Mouse (Mus musculus): ENCODE measurements at regions not wholly inside any gene's neighbourhood (a gene's known extent, or its start where the extent isn't known, plus 50 kb on each side); places are given as distances from the start of the nearest gene placed in this dataset.
"Not testable (repeated sequence)": the region's sequence is repeated elsewhere in the genome, so short reads cannot be mapped to it uniquely, and the experiment has no call there.

DNA sequence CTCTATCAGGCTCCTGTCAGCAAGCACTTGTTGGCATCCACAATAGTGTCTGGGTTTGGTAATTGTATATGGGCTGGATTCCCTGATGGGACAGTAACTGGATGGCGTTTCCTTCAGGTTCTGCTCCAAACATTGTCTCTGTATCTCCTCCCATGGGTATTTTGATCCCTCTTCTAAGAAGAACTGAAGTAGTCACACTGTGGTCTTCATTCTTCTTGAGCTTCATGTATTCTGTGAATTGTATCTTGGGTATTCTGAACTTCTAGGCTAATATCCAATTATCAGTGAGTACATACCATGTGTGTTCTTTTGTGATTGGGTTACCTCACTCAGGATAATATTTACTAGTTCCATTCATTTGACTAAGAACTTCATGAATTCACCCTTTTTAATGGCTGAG, 119.2 kb upstream of the Gm21119 start:
- DNase-seq = not testable (repeated sequence)

DNA sequence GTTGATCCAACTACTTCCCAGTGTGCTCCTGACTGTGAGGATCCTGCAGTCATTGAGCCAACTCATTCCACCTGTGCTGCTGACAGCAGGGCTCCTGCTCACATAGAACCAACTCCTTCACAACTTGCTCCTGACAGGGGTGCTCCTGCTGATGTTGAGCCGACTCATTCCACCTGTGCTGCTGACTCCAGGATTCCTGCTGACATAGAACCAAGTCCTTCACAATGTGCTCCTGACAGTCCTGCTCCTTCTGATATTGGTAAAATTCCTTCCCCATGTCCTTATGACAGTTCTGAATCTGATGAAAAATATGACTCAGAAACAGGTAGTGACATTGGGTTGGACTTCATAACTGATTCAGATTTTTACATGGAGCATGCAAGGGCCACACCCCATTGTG, 100.8 kb upstream of the Gm21119 start:
- DNase-seq = peak; percentile 9

DNA sequence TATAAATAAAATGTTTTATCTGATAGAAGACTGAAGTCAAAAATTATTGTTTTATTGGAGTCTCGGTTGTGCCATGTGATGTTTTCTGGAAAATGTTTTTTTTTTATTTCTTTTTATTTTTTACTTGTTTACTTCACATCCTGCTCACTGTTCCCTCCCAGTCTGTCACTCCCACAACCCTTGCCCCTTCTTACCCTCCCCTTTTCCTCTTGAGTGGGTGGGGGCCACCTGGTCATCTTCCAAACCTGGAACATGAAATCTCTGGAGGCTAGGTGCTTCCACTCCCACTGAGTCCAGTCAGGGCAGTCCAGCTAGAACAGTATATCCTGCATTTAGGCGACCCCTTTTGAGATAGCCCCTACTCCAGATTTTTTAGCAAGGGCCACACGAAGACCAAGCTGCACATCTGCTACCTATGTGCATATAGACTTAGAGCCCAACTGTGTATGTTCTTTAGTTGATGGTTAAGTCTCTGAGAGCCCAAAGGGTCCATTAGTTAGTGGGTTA, 98.3 kb upstream of the Gm21119 start:
- not testable (repeated sequence) for DNase-seq

- DNase-seq = not testable (repeated sequence)
Observed at GRCm38 (mm10) chr8:20517551-20517950, 97.2 kb upstream of the Gm21119 start.

GRCm38 (mm10) chr8:20524539-20524938, 90.2 kb upstream of the Gm21119 start:
- not testable (repeated sequence) for DNase-seq

DNA sequence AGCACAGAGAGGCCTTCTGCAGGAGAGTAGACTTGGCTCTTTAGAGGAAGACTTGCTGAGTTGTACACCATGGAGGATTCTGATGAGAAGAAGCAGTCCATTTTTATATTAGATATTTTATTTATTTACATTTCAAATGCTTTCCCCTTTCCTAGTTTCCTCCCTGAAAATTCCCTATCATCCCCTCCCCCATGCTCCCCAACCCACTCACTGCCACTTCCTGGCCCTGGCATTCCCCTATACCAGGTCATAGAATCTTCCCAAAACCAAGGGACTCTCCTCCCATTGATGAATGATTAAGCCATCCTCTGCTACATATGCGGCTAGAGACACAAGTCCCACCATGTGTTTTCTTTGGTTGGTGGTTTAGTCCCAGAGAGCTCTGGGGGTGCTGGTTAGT, 85.7 kb upstream of the Gm21119 start:
- DNase-seq = not testable (repeated sequence)

GRCm38 (mm10) chr8:20539031-20539430, 75.7 kb upstream of the Gm21119 start:
- not testable (repeated sequence) for DNase-seq

DNA sequence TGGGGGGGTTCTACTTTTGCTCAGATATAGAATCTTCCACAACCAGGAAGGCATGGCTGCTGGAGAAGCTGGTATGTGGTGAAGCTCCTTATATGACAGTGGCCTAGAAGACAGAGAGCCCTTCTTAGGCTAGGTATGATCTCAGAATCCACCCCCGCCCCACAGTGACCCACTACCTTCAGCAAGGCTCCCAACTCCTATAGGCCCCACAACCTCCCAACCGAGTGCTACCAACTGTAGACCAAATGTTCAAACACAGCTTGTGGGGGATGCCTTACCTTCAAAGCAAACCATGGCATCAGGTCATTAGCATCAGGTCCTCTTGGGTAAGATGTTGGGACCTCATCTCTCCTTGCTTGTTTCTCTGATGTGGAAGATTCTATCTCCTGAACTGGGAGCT, 70.6 kb upstream of the Gm21119 start:
- DNase-seq = not testable (repeated sequence)

- DNase-seq = not testable (repeated sequence)
Observed at GRCm38 (mm10) chr8:20545347-20545746, 69.4 kb upstream of the Gm21119 start.

- not testable (repeated sequence) for DNase-seq
Observed at GRCm38 (mm10) chr8:20546401-20546800, 68.3 kb upstream of the Gm21119 start.

- peak; percentile 97 for DNase-seq
Observed at GRCm38 (mm10) chr8:20550054-20550778, 64.5 kb upstream of the Gm21119 start.

DNA sequence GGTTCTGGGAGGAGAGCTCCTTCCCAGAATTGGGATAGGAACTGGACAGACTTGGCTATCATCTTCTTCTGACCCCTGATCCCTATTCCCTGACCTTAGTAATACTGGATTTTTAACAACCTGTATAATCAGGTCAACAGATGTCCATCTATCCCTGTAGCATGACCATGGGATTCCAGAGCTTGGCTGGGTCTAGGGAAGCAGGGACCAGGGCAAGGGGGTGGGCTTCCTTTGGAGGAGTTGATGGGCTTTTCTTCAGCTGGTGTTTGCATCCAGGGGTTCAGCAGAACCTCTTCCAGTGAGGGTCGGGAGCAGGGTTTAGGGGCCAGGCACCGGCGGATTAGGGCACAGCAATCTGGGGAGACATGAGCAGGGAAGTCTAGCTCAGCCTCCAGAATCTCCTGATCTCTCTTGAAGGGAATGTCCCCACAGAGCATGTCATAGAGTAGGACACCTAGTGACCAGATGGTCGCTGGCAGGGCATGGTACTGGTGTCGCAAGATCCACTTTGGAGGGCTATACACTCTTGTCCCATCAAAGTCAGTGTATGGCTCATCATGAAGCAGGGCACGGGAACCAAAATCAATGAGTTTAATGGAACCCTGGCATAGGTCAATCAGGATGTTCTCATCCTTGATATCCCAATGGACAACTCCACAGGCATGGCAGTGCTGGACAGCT, 58.1 kb upstream of the Gm21119 start:
- not testable (repeated sequence) for DNase-seq

GRCm38 (mm10) chr8:20557184-20557583, 57.5 kb upstream of the Gm21119 start:
- DNase-seq = not testable (repeated sequence)

DNA sequence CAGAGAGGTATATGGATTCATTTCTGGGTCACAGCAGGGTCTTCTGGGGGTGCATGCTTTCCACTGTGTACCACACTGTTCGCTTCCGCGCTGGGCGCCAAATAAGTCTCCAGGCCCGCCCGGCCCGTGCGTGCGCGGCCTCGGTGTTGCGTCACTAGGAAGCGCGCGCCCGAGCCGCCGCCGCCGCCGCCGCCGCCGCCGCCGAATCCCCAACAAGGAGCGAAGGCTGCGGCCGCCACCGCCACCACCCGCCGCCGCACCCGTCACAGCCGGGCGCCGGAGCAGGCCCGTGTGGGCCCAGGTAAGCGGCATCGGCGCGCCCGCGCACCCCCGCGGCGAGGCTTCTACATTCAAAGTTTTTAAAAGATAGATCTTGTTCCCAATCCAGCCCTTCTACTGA, 57.1 kb upstream of the Gm21119 start:
- DNase-seq = peak; percentile 55
